Mouse (Mus musculus) E14TG2a.4 (cell line): ENCODE measurements around the gene A130010J15Rik.
A peak's percentile ranks its signal among the peaks of the same experiment; 100 is the strongest.

Experiments used
- CTCF ChIP-seq: conservative IDR thresholded peaks from 2 replicates; pipeline ENCODE4 v1.5.1; 2014; ENCODE audit warnings: low read length
- NANOG ChIP-seq: IDR thresholded peaks from 2 replicates; pipeline ENCODE4 v1.6.1; 2014; ENCODE audit warnings: borderline replicate concordance, low read length, mixed read lengths

- TF ChIP-seq CTCF (peak; percentile 84), NANOG (no peak)
Measured at GRCm38 (mm10) chr1:193133726-193134125, 34.1 kb upstream of the A130010J15Rik start.
